Mouse (Mus musculus) thymus, postnatal 14 days (tissue): ENCODE results near the gene Macrod2.

Source experiments
- DNase-seq: peaks from one replicate; pipeline ENCODE4 v3.0.0; 2021

The Macrod2 gene

GRCm38 (mm10) chr2:142401359-142401758, 2006.2 kb downstream of the Macrod2 start:
- no peak for DNase-seq

GRCm38 (mm10) chr2:142403394-142403793, 2008.3 kb downstream of the Macrod2 start:
- no peak for DNase-seq

- no peak for DNase-seq
These were observed 2009.2 kb downstream of the Macrod2 start for GRCm38 (mm10) chr2:142404321-142404720.

GRCm38 (mm10) chr2:142407341-142407740, 2012.2 kb downstream of the Macrod2 start:
- DNase-seq: no peak

GRCm38 (mm10) chr2:142410124-142410523, 2015.0 kb downstream of the Macrod2 start:
- DNase-seq: no peak

- no peak for DNase-seq
These were observed 2038.0 kb downstream of the Macrod2 start for GRCm38 (mm10) chr2:142433126-142433525.

GRCm38 (mm10) chr2:142434731-142435130, 2039.6 kb downstream of the Macrod2 start:
- DNase-seq: no peak

GRCm38 (mm10) chr2:142437606-142438461, 2042.7 kb downstream of the Macrod2 start:
- no peak for DNase-seq
